Mouse (Mus musculus): Measurements from ENCODE around the gene Slc4a11. TPM values are rescaled to one million over a fixed set of nuclear protein-coding genes. Genes with fewer than 3 reads are reported as not detected.

Slc4a11 gene
- polyA plus RNA-seq, 2 experiments, result 2.0 to 3.4 TPM

- peak; percentile 96 for ATAC-seq (ENCODE audit: low FRiP score, low read depth)
- 3% methylated on average over 34 of the region's 40 CpGs for WGBS
- DNase-seq (ENCODE audit: low spot score), result peak; percentile 88
- no peaks in the 10 kb centered on the region for H3K27me3 ChIP-seq (ENCODE audit: control insufficient read depth, insufficient read depth, low read length)
- peak within 1 kb of the TSS; percentile 71 for H3K4me3 ChIP-seq (replicated peaks; ENCODE audit: low read length)
- no peaks in the 10 kb centered on the region for H3K9me3 ChIP-seq (ENCODE audit: control insufficient read depth, low read length)
- peak within 1 kb of the TSS; percentile 68 for H3K9ac ChIP-seq (ENCODE audit: low read depth, low read length, severe bottlenecking)
- 0 out of 2 replicates have a peak within 1 kb of the TSS, but pooled peaks have one; percentile 38 for H3K27ac ChIP-seq (replicated peaks; ENCODE audit: low read depth, low read length)
- no peaks in the 10 kb centered on the region for H3K36me3 ChIP-seq (ENCODE audit: control insufficient read depth, insufficient read depth, low read length)
- H3K4me2 ChIP-seq (replicated peaks; ENCODE audit: low read depth, low read length, severe bottlenecking), result peak within 1 kb of the TSS; percentile 97
- TF ChIP-seq POLR2A (IDR thresholded peaks at IDR 0.05; ENCODE audit: borderline replicate concordance, extremely low read depth, insufficient read depth, insufficient read length), result no peak
- peaks cover 11% of the 10 kb centered on the region; the same call in 1 of the 2 replicates for H3K4me1 ChIP-seq (ENCODE audit: control insufficient read depth, insufficient read depth, low read length)
These were observed 54.5 kb downstream of the Slc4a11 start, which contains the start of gene Lzts3 for GRCm38 (mm10) chr2:130642684-130643369. Gene Lzts3, minus strand, starts transcription at chr2:130642803.

GRCm38 (mm10) chr2:130642197-130642660 is 55.1 kb downstream of the Slc4a11 start:
- Histone ChIP-seq H3K4me3 (replicated peaks; ENCODE audit: low read length) (peak overlapping the region; percentile 71), H3K27me3 (ENCODE audit: control insufficient read depth, insufficient read depth, low read length) (peaks cover 3% of the 10 kb centered on the region; the same call in 1 of the 2 replicates), H3K9me3 (ENCODE audit: control insufficient read depth, low read length) (no peaks in the 10 kb centered on the region), H3K9ac (ENCODE audit: low read depth, low read length, severe bottlenecking) (peak overlapping the region; percentile 68), H3K4me2 (replicated peaks; ENCODE audit: low read depth, low read length, severe bottlenecking) (peak overlapping the region; percentile 97), H3K27ac (replicated peaks; ENCODE audit: low read depth, low read length) (0 out of 2 replicates have a peak overlapping the region, but pooled peaks have one; percentile 38), H3K36me3 (ENCODE audit: control insufficient read depth, insufficient read depth, low read length) (no peaks in the 10 kb centered on the region), H3K4me1 (ENCODE audit: control insufficient read depth, insufficient read depth, low read length) (peaks cover 11% of the 10 kb centered on the region; the same call in 1 of the 2 replicates)
- 0% methylated on average over 19 of the region's 27 CpGs for whole genome bisulfite sequencing
- ATAC-seq (ENCODE audit: low FRiP score, low read depth) (peak; percentile 70; the same call in 1 of the 2 replicates), DNase-seq (ENCODE audit: low spot score) (no peak)
- no peak for TF ChIP-seq POLR2A (IDR thresholded peaks at IDR 0.05; ENCODE audit: borderline replicate concordance, extremely low read depth, insufficient read depth, insufficient read length)

GRCm38 (mm10) chr2:130641351-130642025 is 55.8 kb downstream of the Slc4a11 start:
- H3K9ac ChIP-seq (ENCODE audit: low read depth, low read length, severe bottlenecking), result no peak overlapping the region

GRCm38 (mm10) chr2:130639276-130639675 is 58.0 kb downstream of the Slc4a11 start:
- no peak overlapping the region for H3K27ac ChIP-seq (replicated peaks; ENCODE audit: low read depth, low read length)
- no peaks in the 10 kb centered on the region for H3K9me3 ChIP-seq (ENCODE audit: control insufficient read depth, low read length)
- H3K4me1 ChIP-seq (ENCODE audit: control insufficient read depth, insufficient read depth, low read length), result peaks cover 24% of the 10 kb centered on the region
- DNase-seq (ENCODE audit: low spot score) (no peak), ATAC-seq (ENCODE audit: low FRiP score, low read depth) (no peak)
- no peak overlapping the region for H3K9ac ChIP-seq (ENCODE audit: low read depth, low read length, severe bottlenecking)
- H3K27me3 ChIP-seq (ENCODE audit: control insufficient read depth, insufficient read depth, low read length), result peaks cover 29% of the 10 kb centered on the region
- H3K4me3 ChIP-seq (replicated peaks; ENCODE audit: low read length), result no peak overlapping the region
- no peak for TF ChIP-seq POLR2A (IDR thresholded peaks at IDR 0.05; ENCODE audit: borderline replicate concordance, extremely low read depth, insufficient read depth, insufficient read length)
- H3K36me3 ChIP-seq (ENCODE audit: control insufficient read depth, insufficient read depth, low read length), result no peaks in the 10 kb centered on the region; the same call in 1 of the 2 replicates
- no peak overlapping the region for H3K4me2 ChIP-seq (replicated peaks; ENCODE audit: low read depth, low read length, severe bottlenecking)
- 74% methylated on average over 6 of the region's 6 CpGs for WGBS

More at GRCm38 (mm10) chr2:130641351-130642025, 55.8 kb downstream of the Slc4a11 start:
- no peak for TF ChIP-seq POLR2A (IDR thresholded peaks at IDR 0.05; ENCODE audit: borderline replicate concordance, extremely low read depth, insufficient read depth, insufficient read length)
- DNase-seq (ENCODE audit: low spot score), result no peak
- Histone ChIP-seq H3K9me3 (ENCODE audit: control insufficient read depth, low read length) (no peaks in the 10 kb centered on the region), H3K36me3 (ENCODE audit: control insufficient read depth, insufficient read depth, low read length) (no peaks in the 10 kb centered on the region; the same call in 1 of the 2 replicates), H3K4me1 (ENCODE audit: control insufficient read depth, insufficient read depth, low read length) (peaks cover 11% of the 10 kb centered on the region; the same call in 1 of the 2 replicates), H3K27me3 (ENCODE audit: control insufficient read depth, insufficient read depth, low read length) (peaks cover 11% of the 10 kb centered on the region; the same call in 1 of the 2 replicates), H3K4me3 (replicated peaks; ENCODE audit: low read length) (peak overlapping the region; percentile 71), H3K27ac (replicated peaks; ENCODE audit: low read depth, low read length) (no peak overlapping the region), H3K4me2 (replicated peaks; ENCODE audit: low read depth, low read length, severe bottlenecking) (peak overlapping the region; percentile 97)
- WGBS, result 46% methylated on average over 6 of the region's 6 CpGs
- no peak for ATAC-seq (ENCODE audit: low FRiP score, low read depth)

- no peak overlapping the region for H3K4me3 ChIP-seq (replicated peaks; ENCODE audit: low read length)
- DNase-seq (ENCODE audit: low spot score) (no peak), ATAC-seq (ENCODE audit: low FRiP score, low read depth) (no peak)
- H3K9me3 ChIP-seq (ENCODE audit: control insufficient read depth, low read length), result no peaks in the 10 kb centered on the region
- no peak for TF ChIP-seq POLR2A (IDR thresholded peaks at IDR 0.05; ENCODE audit: borderline replicate concordance, extremely low read depth, insufficient read depth, insufficient read length)
- 26% methylated on average over 16 of the region's 16 CpGs for WGBS
- no peak overlapping the region for H3K27ac ChIP-seq (replicated peaks; ENCODE audit: low read depth, low read length)
- no peak overlapping the region for H3K9ac ChIP-seq (ENCODE audit: low read depth, low read length, severe bottlenecking)
- H3K36me3 ChIP-seq (ENCODE audit: control insufficient read depth, insufficient read depth, low read length), result no peaks in the 10 kb centered on the region; the same call in 1 of the 2 replicates
- no peak overlapping the region for H3K4me2 ChIP-seq (replicated peaks; ENCODE audit: low read depth, low read length, severe bottlenecking)
- H3K27me3 ChIP-seq (ENCODE audit: control insufficient read depth, insufficient read depth, low read length), result peaks cover 30% of the 10 kb centered on the region
- H3K4me1 ChIP-seq (ENCODE audit: control insufficient read depth, insufficient read depth, low read length), result peaks cover 24% of the 10 kb centered on the region
These were observed 59.2 kb downstream of the Slc4a11 start for GRCm38 (mm10) chr2:130638101-130638611.
